Mouse (Mus musculus): Measurements from ENCODE around the gene Ncapd3. TPM values are rescaled to one million over a fixed set of nuclear protein-coding genes. Genes with fewer than 3 reads are reported as not detected.

Gene Ncapd3
- polyA plus RNA-seq (2015; fragmentation: Nextera tagmentation; extraction: Ambion mirVana): 23.6 and 25.2 TPM in 2 replicates

- no peaks in the 10 kb centered on the region for H3K36me3 ChIP-seq
- peaks cover 46% of the 10 kb centered on the region for H3K4me1 ChIP-seq
- peak; percentile 95 for ATAC-seq (ENCODE audit: insufficient number of reproducible peaks, low FRiP score, low TSS enrichment, low read depth)
- H3K9me3 ChIP-seq (replicated peaks): no peaks in the 10 kb centered on the region
- H3K4me2 ChIP-seq (replicated peaks): peak within 1 kb of the TSS; percentile 83
- WGBS: under 1% methylated on average over 78 of the region's 80 CpGs
- peak within 1 kb of the TSS; percentile 97 for H3K4me3 ChIP-seq (replicated peaks)
- peak within 1 kb of the TSS; percentile 98 for H3K9ac ChIP-seq
- no peaks in the 10 kb centered on the region for H3K27me3 ChIP-seq
- peak within 1 kb of the TSS; percentile 94 for H3K27ac ChIP-seq (replicated peaks)
Observed at GRCm38 (mm10) chr9:27029828-27030762, at the start of gene Ncapd3, which contains the start of gene Vps26b. Gene Ncapd3 (plus strand): TSS chr9:27030175. Gene Vps26b (minus strand): TSS chr9:27030065.

GRCm38 (mm10) chr9:26985090-26985613, 44.8 kb upstream of the Ncapd3 start:
- Histone ChIP-seq H3K9me3 (replicated peaks) (no peaks in the 10 kb centered on the region), H3K27me3 (no peaks in the 10 kb centered on the region), H3K36me3 (peaks cover 58% of the 10 kb centered on the region), H3K9ac (no peak overlapping the region), H3K4me1 (no peaks in the 10 kb centered on the region), H3K4me2 (replicated peaks) (no peak overlapping the region), H3K27ac (replicated peaks) (no peak overlapping the region), H3K4me3 (replicated peaks) (no peak overlapping the region)
- no peak for ATAC-seq (ENCODE audit: insufficient number of reproducible peaks, low FRiP score, low TSS enrichment, low read depth)
- WGBS: 93% methylated on average over 2 of the region's 2 CpGs

GRCm38 (mm10) chr9:26985668-26986277, 44.2 kb upstream of the Ncapd3 start:
- no peak overlapping the region for H3K27ac ChIP-seq (replicated peaks)
- H3K9me3 ChIP-seq (replicated peaks): no peaks in the 10 kb centered on the region
- no peak for ATAC-seq (ENCODE audit: insufficient number of reproducible peaks, low FRiP score, low TSS enrichment, low read depth)
- no peak overlapping the region for H3K4me2 ChIP-seq (replicated peaks)
- no peaks in the 10 kb centered on the region for H3K4me1 ChIP-seq
- 96% methylated on average over 6 of the region's 6 CpGs for WGBS
- no peak overlapping the region for H3K4me3 ChIP-seq (replicated peaks)
- peaks cover 59% of the 10 kb centered on the region for H3K36me3 ChIP-seq
- H3K9ac ChIP-seq: no peak overlapping the region
- H3K27me3 ChIP-seq: no peaks in the 10 kb centered on the region

DNA sequence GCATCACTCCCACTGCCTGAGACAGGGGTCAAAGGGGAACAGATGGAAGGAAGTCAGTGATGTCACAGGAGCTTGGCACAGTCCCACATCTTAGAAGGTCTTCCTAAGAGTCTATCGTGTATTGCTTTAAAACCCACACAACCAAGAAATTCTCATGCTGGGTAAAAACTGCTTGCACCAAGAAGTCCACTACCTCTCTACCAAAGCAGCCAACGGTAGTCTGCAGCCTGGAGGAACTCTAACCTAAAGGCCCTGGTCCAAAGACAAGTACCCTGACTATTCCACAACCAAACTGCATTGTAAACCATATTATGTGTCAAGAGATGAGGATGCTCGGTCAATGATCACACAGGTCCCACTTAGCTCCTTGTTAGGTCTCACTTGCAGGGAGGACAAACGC, 39.8 kb upstream of the Ncapd3 start:
- ATAC-seq (ENCODE audit: insufficient number of reproducible peaks, low FRiP score, low TSS enrichment, low read depth): no peak
- Histone ChIP-seq H3K9ac (no peak overlapping the region), H3K36me3 (peaks cover 59% of the 10 kb centered on the region), H3K4me1 (no peaks in the 10 kb centered on the region), H3K27me3 (no peaks in the 10 kb centered on the region), H3K4me3 (replicated peaks) (no peak overlapping the region), H3K27ac (replicated peaks) (no peak overlapping the region), H3K4me2 (replicated peaks) (no peak overlapping the region), H3K9me3 (replicated peaks) (no peaks in the 10 kb centered on the region)
- WGBS: 91% methylated on average over 4 of the region's 4 CpGs

- no peak for ATAC-seq (ENCODE audit: insufficient number of reproducible peaks, low FRiP score, low TSS enrichment, low read depth)
- no peaks in the 10 kb centered on the region for H3K9me3 ChIP-seq (replicated peaks)
- peaks cover 42% of the 10 kb centered on the region for H3K36me3 ChIP-seq
- 0 out of 2 replicates have a peak, but pooled peaks cover 2% of the 10 kb centered on the region for H3K4me1 ChIP-seq
- no peaks in the 10 kb centered on the region for H3K27me3 ChIP-seq
- no peak overlapping the region for H3K27ac ChIP-seq (replicated peaks)
- H3K4me3 ChIP-seq (replicated peaks): no peak overlapping the region
- no peak overlapping the region for H3K4me2 ChIP-seq (replicated peaks)
- 81% methylated on average over 10 of the region's 10 CpGs for WGBS
- H3K9ac ChIP-seq: no peak overlapping the region
Observed at GRCm38 (mm10) chr9:26993118-26993517, 36.9 kb upstream of the Ncapd3 start.

GRCm38 (mm10) chr9:26993900-26994299, 36.1 kb upstream of the Ncapd3 start:
- no peak for ATAC-seq (ENCODE audit: insufficient number of reproducible peaks, low FRiP score, low TSS enrichment, low read depth)
- Histone ChIP-seq H3K4me1 (0 out of 2 replicates have a peak, but pooled peaks cover 4% of the 10 kb centered on the region), H3K27me3 (no peaks in the 10 kb centered on the region), H3K4me3 (replicated peaks) (no peak overlapping the region), H3K9me3 (replicated peaks) (no peaks in the 10 kb centered on the region), H3K27ac (replicated peaks) (no peak overlapping the region), H3K4me2 (replicated peaks) (no peak overlapping the region), H3K36me3 (peaks cover 37% of the 10 kb centered on the region), H3K9ac (no peak overlapping the region)
- 70% methylated on average over 3 of the region's 3 CpGs for WGBS

DNA sequence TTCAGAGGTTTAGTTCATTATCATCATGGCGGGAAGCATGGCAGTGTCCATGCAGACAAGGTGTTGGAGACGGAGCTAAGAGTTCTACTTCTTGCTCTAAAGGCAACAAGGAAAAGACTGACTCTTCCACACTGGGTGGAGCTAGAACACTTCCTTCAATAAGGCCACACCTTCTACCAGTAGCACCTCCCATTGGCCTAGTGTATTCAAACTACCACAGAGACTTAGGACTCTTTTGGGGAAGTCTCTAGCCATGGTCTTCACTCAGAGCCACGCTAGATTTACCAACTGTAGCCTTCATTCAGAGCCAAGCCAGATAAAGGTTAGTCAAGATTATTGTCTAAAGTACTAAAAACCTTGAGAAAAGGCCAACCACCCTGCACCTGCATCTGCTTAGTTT, 32.9 kb upstream of the Ncapd3 start:
- 89% methylated on average over 3 of the region's 3 CpGs for WGBS
- ATAC-seq (ENCODE audit: insufficient number of reproducible peaks, low FRiP score, low TSS enrichment, low read depth): no peak
- no peak overlapping the region for H3K27ac ChIP-seq (replicated peaks)

GRCm38 (mm10) chr9:26997501-26997900, 32.5 kb upstream of the Ncapd3 start:
- 88% methylated on average over 2 of the region's 2 CpGs for WGBS
- 0 out of 2 replicates have a peak, but pooled peaks cover under 1% of the 10 kb centered on the region for H3K36me3 ChIP-seq
- no peak overlapping the region for H3K27ac ChIP-seq (replicated peaks)
- no peak overlapping the region for H3K4me2 ChIP-seq (replicated peaks)
- no peak overlapping the region for H3K9ac ChIP-seq
- no peaks in the 10 kb centered on the region for H3K9me3 ChIP-seq (replicated peaks)
- H3K27me3 ChIP-seq: no peaks in the 10 kb centered on the region
- H3K4me1 ChIP-seq: peaks cover 15% of the 10 kb centered on the region
- H3K4me3 ChIP-seq (replicated peaks): no peak overlapping the region
- no peak for ATAC-seq (ENCODE audit: insufficient number of reproducible peaks, low FRiP score, low TSS enrichment, low read depth)

More for the DNA sequence above, 32.9 kb upstream of the Ncapd3 start:
- Histone ChIP-seq H3K4me3 (replicated peaks) (no peak overlapping the region), H3K4me1 (peaks cover 15% of the 10 kb centered on the region), H3K36me3 (peaks cover 5% of the 10 kb centered on the region; the same call in 1 of the 2 replicates), H3K4me2 (replicated peaks) (no peak overlapping the region), H3K9me3 (replicated peaks) (no peaks in the 10 kb centered on the region), H3K9ac (no peak overlapping the region), H3K27me3 (no peaks in the 10 kb centered on the region)

DNA sequence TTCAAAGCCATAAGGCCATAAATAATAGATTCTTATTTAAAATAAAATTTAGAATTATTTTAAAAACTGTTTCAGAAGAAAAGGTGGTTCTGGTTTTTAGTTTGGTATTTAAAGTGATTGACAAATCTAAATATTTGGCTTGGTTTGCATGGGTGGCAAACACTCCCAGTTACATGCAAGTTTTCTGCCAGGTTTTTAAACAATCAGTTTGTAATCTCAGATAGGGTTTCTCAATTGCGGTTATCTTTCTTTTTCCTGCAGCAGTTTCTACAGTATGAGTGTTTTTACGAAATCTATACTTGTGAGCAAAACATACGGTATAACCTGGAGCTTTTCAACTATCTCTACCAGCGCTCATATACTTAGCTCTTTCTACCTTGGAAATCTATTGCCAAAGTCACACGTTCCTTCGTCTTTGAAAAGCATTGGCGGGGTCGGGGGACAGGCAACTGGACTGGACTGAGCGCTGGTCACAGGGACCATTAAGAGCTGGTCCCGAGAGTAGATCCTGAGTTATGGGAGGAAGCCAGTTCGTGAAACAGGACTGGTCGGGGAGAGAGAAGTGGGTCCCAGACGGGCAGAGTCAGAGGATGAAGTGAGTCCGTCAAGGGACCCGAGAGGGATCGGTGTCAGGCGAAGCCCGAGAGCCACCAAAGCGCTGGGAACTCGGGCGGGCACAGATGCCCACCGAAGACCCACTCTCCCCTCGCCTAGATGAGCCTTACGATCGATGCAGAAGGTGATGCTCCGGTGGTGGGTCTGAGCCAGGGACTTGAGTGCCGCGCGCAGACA, 31.1 kb upstream of the Ncapd3 start:
- peak; percentile 37; the same call in 1 of the 2 replicates for ATAC-seq (ENCODE audit: insufficient number of reproducible peaks, low FRiP score, low TSS enrichment, low read depth)
- Histone ChIP-seq H3K4me2 (replicated peaks) (peak overlapping the region; percentile 59), H3K4me3 (replicated peaks) (peak overlapping the region; percentile 75), H3K27me3 (no peaks in the 10 kb centered on the region), H3K4me1 (peaks cover 15% of the 10 kb centered on the region), H3K27ac (replicated peaks) (peak overlapping the region; percentile 86), H3K9me3 (replicated peaks) (no peaks in the 10 kb centered on the region), H3K9ac (peak overlapping the region; percentile 87), H3K36me3 (peaks cover 10% of the 10 kb centered on the region; the same call in 1 of the 2 replicates)
- 1% methylated on average over 29 of the region's 29 CpGs for WGBS

DNA sequence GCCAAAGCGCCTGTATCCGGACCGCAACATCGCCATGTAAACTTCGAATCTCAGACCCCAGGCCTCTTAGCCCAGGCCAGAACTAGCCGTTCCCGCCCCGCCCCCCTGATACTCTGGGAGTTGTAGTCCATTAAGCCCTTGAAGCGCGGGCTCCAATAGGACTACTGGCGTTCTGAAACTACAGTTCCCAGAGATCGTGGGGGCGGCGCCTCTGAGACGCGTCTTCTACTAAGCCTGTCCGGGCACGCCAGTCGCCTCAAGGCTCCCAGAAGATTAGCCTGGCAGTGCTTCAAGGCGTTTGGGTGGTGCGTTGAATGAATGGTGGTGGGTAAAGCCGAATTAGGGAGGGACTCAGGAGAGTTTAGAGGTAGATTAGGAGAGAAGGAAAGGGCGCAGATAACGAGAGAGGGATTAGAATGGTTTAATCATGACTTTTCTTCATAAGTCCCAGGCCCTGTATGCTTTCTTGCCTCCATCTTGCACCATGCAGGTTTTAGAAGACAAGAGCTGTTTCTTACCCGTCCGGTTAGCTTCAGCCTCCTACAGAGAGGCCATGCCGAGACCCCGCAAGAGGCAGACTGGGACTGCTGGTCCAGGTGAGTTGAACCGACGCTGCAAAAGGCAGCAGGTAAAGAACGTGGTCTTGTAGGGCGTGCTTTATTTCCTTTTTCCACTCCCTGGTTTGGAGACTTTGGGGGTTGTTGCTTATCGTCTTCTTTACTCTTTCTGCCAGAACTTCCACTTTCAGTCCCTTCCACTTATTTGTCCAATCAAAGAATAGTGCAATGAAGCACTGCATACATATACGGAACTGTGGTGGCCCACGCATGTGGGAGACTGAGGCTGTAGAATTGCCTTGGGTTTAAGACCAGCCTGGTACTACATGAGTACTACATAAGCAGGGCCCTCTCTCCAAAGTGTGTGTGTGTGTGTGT, 30.2 kb upstream of the Ncapd3 start, which contains the start of the genes Acad8 and Thyn1:
Acad8 (minus strand) TSS at position 106 of the 935 bp plus-strand sequence.
Thyn1 (plus strand) TSS at position 250 of the 935 bp plus-strand sequence.
- peak within 1 kb of the TSS; percentile 59 for H3K4me2 ChIP-seq (replicated peaks)
- under 1% methylated on average over 35 of the region's 35 CpGs for WGBS
- peaks cover 17% of the 10 kb centered on the region for H3K36me3 ChIP-seq
- H3K9ac ChIP-seq: peak within 1 kb of the TSS; percentile 87
- no peaks in the 10 kb centered on the region for H3K9me3 ChIP-seq (replicated peaks)
- ATAC-seq (ENCODE audit: insufficient number of reproducible peaks, low FRiP score, low TSS enrichment, low read depth): peak; percentile 99
- H3K4me3 ChIP-seq (replicated peaks): peak within 1 kb of the TSS; percentile 75
- no peaks in the 10 kb centered on the region for H3K27me3 ChIP-seq
- H3K27ac ChIP-seq (replicated peaks): peak within 1 kb of the TSS; percentile 86
- H3K4me1 ChIP-seq: peaks cover 15% of the 10 kb centered on the region

Measured in embryonic facial prominence, embryonic 15.5 days (tissue).